Mouse (Mus musculus): ENCODE results near the gene Med19.

Med19 gene

GRCm38 (mm10) chr2:84677968-84678880, at the start of gene Med19, which contains the start of gene Gm28635:
Med19 (plus strand) TSS chr2:84678402.
Gm28635 (minus strand) TSS chr2:84678041.
- peak; percentile 99 for DNase-seq (ENCODE audit: low read depth, low spot score)

- DNase-seq (ENCODE audit: low read depth, low spot score), result no peak
Measured at GRCm38 (mm10) chr2:84632001-84632400, 46.2 kb upstream of the Med19 start.

- no peak for DNase-seq (ENCODE audit: low read depth, low spot score)
Measured at GRCm38 (mm10) chr2:84632999-84633398, 45.2 kb upstream of the Med19 start.

- DNase-seq (ENCODE audit: low read depth, low spot score), result no peak
Measured at GRCm38 (mm10) chr2:84634006-84634405, 44.2 kb upstream of the Med19 start.

GRCm38 (mm10) chr2:84634934-84635482, 43.2 kb upstream of the Med19 start:
- no peak for DNase-seq (ENCODE audit: low read depth, low spot score)

- DNase-seq (ENCODE audit: low read depth, low spot score), result peak; percentile 70
Measured at GRCm38 (mm10) chr2:84635611-84636010, 42.6 kb upstream of the Med19 start.

- no peak for DNase-seq (ENCODE audit: low read depth, low spot score)
Measured at GRCm38 (mm10) chr2:84636231-84636741, 41.9 kb upstream of the Med19 start.

- no peak for DNase-seq (ENCODE audit: low read depth, low spot score)
Measured at GRCm38 (mm10) chr2:84637452-84638165, 40.6 kb upstream of the Med19 start.

- DNase-seq (ENCODE audit: low read depth, low spot score), result no peak
Measured at GRCm38 (mm10) chr2:84638428-84639220, 39.6 kb upstream of the Med19 start.

GRCm38 (mm10) chr2:84640833-84641232, 37.4 kb upstream of the Med19 start:
- no peak for DNase-seq (ENCODE audit: low read depth, low spot score)

GRCm38 (mm10) chr2:84646138-84646537, 32.1 kb upstream of the Med19 start:
- DNase-seq (ENCODE audit: low read depth, low spot score), result no peak

- no peak for DNase-seq (ENCODE audit: low read depth, low spot score)
Measured at GRCm38 (mm10) chr2:84647051-84647568, 31.1 kb upstream of the Med19 start.

- DNase-seq (ENCODE audit: low read depth, low spot score), result no peak
Measured at GRCm38 (mm10) chr2:84648369-84648768, 29.8 kb upstream of the Med19 start.

GRCm38 (mm10) chr2:84649674-84650073, 28.5 kb upstream of the Med19 start:
- DNase-seq (ENCODE audit: low read depth, low spot score), result no peak

GRCm38 (mm10) chr2:84650464-84651195, 27.6 kb upstream of the Med19 start, which contains the start of gene Ctnnd1:
Ctnnd1 (minus strand) TSS chr2:84650765.
- peak; percentile 93 for DNase-seq (ENCODE audit: low read depth, low spot score)

GRCm38 (mm10) chr2:84653354-84653753, 24.8 kb upstream of the Med19 start:
- no peak for DNase-seq (ENCODE audit: low read depth, low spot score)

GRCm38 (mm10) chr2:84655864-84656263, 22.3 kb upstream of the Med19 start:
- no peak for DNase-seq (ENCODE audit: low read depth, low spot score)

- DNase-seq (ENCODE audit: low read depth, low spot score), result no peak
Measured at GRCm38 (mm10) chr2:84658806-84659205, 19.4 kb upstream of the Med19 start, which contains the start of gene Btbd18. Btbd18 (plus strand) TSS chr2:84659079.

- DNase-seq (ENCODE audit: low read depth, low spot score), result no peak
Measured at GRCm38 (mm10) chr2:84660253-84660652, 17.9 kb upstream of the Med19 start.

- no peak for DNase-seq (ENCODE audit: low read depth, low spot score)
Measured at GRCm38 (mm10) chr2:84662866-84663265, 15.3 kb upstream of the Med19 start.
